Mouse (Mus musculus): ENCODE measurements around the gene Mta1. TPM values are rescaled to one million over a fixed set of nuclear protein-coding genes. Genes with fewer than 3 reads are reported as not detected.

Mta1 gene
- 3.8 and 4.4 TPM in 2 replicates for polyA plus RNA-seq (2015; fragmentation: Nextera tagmentation; extraction: Ambion mirVana)

DNA sequence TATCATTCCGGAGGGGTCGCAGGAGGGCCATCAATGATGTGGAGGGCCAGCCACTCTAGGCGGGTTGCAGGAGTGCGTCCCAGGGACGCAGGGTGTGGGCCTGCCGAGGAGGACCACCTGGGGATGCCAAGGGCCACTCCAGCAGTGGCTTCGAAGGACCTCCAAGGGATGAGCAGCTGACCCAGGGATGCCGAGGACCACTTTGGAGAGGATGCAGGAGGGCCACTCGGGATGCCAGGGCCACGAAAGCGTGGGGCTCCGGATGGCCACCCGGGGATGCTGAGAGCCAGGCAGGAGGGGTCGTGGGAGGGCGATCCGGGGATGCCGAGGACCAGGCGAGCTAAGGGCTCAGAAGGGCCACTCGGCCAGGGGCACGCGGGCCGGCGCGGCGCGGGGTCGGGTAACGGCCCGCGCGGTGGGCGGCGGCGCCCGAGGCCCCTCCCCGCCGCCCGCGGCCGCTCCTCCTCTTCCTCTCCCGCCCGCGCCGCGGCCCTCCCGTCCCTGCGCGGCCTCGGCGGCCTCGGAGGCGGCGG lies at the start of gene Mta1:
Gene Mta1, plus strand, starts transcription at position 530 of the 533 bp plus-strand sequence.
- Histone ChIP-seq H3K4me1 (replicated peaks) (peaks cover 49% of the 10 kb centered on the region), H3K27me3 (peaks cover 21% of the 10 kb centered on the region; the same call in 1 of the 2 replicates), H3K27ac (replicated peaks) (peak within 1 kb of the TSS; percentile 86)

DNA sequence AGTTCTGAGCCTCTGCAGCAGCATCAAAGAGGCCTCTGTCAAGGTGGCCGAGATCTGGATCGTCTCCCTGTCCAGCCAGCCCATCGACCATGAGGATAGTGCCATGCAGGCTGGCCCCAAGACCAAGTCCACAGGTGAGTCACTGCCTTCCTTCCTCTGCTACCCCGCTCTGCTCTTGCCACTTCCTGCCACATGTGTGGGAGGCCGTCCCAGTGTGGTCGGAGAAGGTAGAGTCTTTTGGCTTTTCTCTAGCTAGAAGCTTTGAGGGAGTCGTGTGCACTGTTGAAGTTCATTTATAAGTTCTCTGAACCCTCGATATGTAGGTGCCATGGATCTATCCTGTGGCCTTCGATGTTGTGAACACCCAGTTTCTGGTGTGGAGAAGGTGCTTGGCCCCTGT lies 48.2 kb upstream of the Mta1 start:
- Histone ChIP-seq H3K4me3 (replicated peaks) (no peak overlapping the region), H3K4me2 (no peak overlapping the region), H3K36me3 (replicated peaks) (peaks cover 87% of the 10 kb centered on the region), H3K9ac (no peak overlapping the region), H3K27ac (replicated peaks) (no peak overlapping the region), H3K27me3 (no peaks in the 10 kb centered on the region), H3K4me1 (replicated peaks) (peaks cover 5% of the 10 kb centered on the region; the same call in 1 of the 2 replicates), H3K9me3 (replicated peaks) (no peaks in the 10 kb centered on the region)
- 53% methylated on average over 9 of the region's 9 CpGs for WGBS (ENCODE audit: insufficient replicate concordance)
- ATAC-seq (ENCODE audit: insufficient read depth): no peak

More for the DNA sequence above, at the start of gene Mta1:
- 3% methylated on average over 39 of the region's 53 CpGs for WGBS (ENCODE audit: insufficient replicate concordance)
- H3K9ac ChIP-seq: peak within 1 kb of the TSS; percentile 98
- H3K4me3 ChIP-seq (replicated peaks): peak within 1 kb of the TSS; percentile 92
- H3K9me3 ChIP-seq (replicated peaks): no peaks in the 10 kb centered on the region
- peak within 1 kb of the TSS; percentile 97 for H3K4me2 ChIP-seq
- peak; percentile 64 for ATAC-seq (ENCODE audit: insufficient read depth)
- H3K36me3 ChIP-seq (replicated peaks): no peaks in the 10 kb centered on the region; the same call in 1 of the 2 replicates

DNA sequence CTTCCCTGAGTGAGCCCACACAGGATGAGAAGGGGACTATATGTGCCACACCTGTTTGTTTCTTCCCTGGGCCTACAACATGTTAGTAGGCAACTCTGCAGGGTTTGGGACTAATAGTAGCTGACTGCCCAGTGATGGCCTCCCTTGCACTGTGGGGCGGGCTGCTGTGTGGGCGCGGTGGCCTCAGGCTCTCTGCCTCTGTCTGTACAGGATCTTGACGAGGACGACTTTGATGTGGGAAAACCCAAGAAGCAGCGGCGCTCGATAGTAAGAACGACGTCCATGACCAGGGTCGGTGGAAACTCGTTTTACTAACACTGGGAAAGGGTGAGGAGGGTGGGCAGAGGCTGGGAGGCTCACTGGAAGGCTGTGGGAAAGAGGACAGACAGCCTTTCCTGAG lies 47.4 kb upstream of the Mta1 start:
- no peaks in the 10 kb centered on the region for H3K9me3 ChIP-seq (replicated peaks)
- H3K4me2 ChIP-seq: no peak overlapping the region
- no peaks in the 10 kb centered on the region for H3K27me3 ChIP-seq
- no peaks in the 10 kb centered on the region for H3K4me1 ChIP-seq (replicated peaks)
- no peak overlapping the region for H3K4me3 ChIP-seq (replicated peaks)
- H3K27ac ChIP-seq (replicated peaks): no peak overlapping the region
- ATAC-seq (ENCODE audit: insufficient read depth): no peak
- 89% methylated on average over 12 of the region's 12 CpGs for WGBS (ENCODE audit: insufficient replicate concordance)
- H3K36me3 ChIP-seq (replicated peaks): peaks cover 87% of the 10 kb centered on the region
- H3K9ac ChIP-seq: no peak overlapping the region

DNA sequence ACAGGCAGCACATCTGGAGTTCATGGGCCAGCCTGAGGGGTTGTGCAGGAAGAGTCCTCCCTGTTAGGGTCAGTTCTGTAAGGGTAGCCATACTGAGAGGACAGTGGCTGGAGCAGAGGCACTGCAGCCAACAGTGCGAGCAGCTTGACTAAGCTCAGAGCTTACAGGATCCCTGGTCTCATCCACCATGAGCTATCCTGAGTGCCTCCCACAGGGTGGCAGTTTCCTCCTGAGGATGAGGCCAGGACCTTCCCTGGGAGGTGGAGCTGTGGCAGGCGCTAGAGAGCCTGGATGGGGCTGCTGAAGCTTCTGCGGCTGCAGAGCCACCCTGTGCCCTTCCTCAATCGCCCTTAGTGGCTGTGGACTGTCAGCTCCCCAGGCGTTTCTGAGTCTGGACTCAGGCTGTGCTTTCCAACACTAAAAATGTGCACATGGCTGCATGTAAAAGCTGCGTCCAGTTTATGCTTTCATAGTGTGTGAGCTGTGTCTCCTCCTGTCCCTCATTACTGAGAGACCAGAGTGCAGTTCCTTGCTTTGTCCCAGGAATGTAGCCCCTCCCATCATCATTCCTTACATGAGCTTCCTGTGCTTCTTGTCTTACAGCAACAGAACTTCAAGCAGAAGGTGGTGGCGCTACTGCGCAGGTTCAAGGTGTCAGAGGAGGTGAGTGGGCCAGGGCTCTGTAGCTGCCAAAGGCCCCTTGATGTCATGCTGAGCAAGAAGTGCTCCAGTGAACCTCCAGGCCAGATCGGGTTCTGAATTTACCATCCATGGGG lies 46.3 kb upstream of the Mta1 start:
- Histone ChIP-seq H3K9me3 (replicated peaks) (no peaks in the 10 kb centered on the region), H3K27me3 (no peaks in the 10 kb centered on the region), H3K36me3 (replicated peaks) (peaks cover 80% of the 10 kb centered on the region), H3K9ac (no peak overlapping the region), H3K4me1 (replicated peaks) (no peaks in the 10 kb centered on the region), H3K4me3 (replicated peaks) (no peak overlapping the region), H3K4me2 (no peak overlapping the region), H3K27ac (replicated peaks) (no peak overlapping the region)
- ATAC-seq (ENCODE audit: insufficient read depth): no peak
- WGBS (ENCODE audit: insufficient replicate concordance): 67% methylated on average over 9 of the region's 9 CpGs

DNA sequence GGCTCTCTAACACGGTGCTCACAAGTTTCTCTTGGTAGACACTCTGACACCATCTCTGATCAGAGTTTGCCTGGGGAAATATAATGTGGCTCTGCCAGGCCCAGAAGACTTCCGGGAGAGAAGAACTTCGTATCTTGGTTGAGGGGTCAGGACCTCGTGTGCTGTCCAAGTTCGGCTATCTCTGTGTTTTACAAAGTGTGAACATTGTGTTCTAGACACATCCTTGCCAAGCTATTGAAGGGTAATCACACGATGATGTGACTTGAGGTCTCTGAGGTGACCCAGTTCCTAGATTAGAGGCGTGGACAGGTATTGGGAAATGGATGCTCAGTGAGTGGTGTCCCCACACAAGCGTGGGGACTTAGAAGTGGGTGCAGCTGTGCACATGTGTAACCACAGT lies 42.0 kb upstream of the Mta1 start:
- H3K4me2 ChIP-seq: no peak overlapping the region
- H3K9ac ChIP-seq: no peak overlapping the region
- WGBS (ENCODE audit: insufficient replicate concordance): 76% methylated on average over 8 of the region's 8 CpGs
- no peaks in the 10 kb centered on the region for H3K9me3 ChIP-seq (replicated peaks)
- H3K27ac ChIP-seq (replicated peaks): no peak overlapping the region
- H3K4me1 ChIP-seq (replicated peaks): peaks cover 23% of the 10 kb centered on the region
- no peak for ATAC-seq (ENCODE audit: insufficient read depth)
- H3K36me3 ChIP-seq (replicated peaks): peaks cover 84% of the 10 kb centered on the region
- H3K27me3 ChIP-seq: no peaks in the 10 kb centered on the region
- H3K4me3 ChIP-seq (replicated peaks): no peak overlapping the region

DNA sequence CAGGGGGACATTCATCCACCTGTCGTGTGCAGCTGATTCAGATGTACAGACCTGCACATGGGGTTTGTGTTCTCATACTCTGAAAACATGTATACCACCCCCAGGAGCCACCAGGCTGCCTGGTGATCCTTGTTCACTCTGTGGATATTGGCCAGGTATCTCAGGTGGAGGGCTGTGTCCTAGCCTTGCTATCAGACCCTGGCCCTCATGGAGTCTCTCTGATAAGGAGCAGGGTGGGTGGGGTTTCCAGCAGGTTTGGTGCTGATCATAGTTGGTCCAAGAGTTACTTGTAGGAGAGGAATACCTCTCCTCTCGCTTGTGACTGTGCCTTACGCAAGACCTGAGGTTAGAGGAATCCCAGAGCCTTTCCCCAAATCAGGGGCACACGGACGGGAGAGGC lies 37.9 kb upstream of the Mta1 start:
- 53% methylated on average over 5 of the region's 5 CpGs for WGBS (ENCODE audit: insufficient replicate concordance)
- Histone ChIP-seq H3K27me3 (no peaks in the 10 kb centered on the region), H3K4me3 (replicated peaks) (no peak overlapping the region), H3K27ac (replicated peaks) (peak overlapping the region; percentile 59), H3K9me3 (replicated peaks) (no peaks in the 10 kb centered on the region), H3K36me3 (replicated peaks) (peaks cover 81% of the 10 kb centered on the region), H3K9ac (no peak overlapping the region), H3K4me2 (peak overlapping the region; percentile 50), H3K4me1 (replicated peaks) (peaks cover 31% of the 10 kb centered on the region)
- peak; percentile 81 for ATAC-seq (ENCODE audit: insufficient read depth)

DNA sequence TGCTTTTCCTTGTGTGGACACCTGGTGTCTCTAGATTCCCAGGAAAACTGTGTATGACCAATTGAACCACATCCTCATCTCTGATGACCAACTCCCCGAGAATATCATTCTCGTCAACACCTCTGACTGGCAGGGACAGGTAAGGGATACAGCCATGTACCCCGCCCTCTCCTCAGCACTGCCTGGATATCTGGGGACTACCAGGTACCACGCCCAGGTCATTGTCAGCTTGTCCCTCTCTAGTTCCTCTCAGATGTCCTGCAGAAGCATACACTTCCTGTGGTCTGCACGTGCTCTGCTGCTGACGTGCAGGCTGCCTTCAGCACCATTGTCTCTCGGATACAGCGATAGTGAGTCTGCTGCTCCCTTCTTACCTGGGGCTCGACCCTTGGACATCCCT lies 36.5 kb upstream of the Mta1 start:
- no peak for ATAC-seq (ENCODE audit: insufficient read depth)
- peaks cover 76% of the 10 kb centered on the region for H3K36me3 ChIP-seq (replicated peaks)
- H3K9me3 ChIP-seq (replicated peaks): no peaks in the 10 kb centered on the region
- no peak overlapping the region for H3K4me2 ChIP-seq
- 70% methylated on average over 9 of the region's 9 CpGs for WGBS (ENCODE audit: insufficient replicate concordance)
- peaks cover 31% of the 10 kb centered on the region for H3K4me1 ChIP-seq (replicated peaks)
- H3K9ac ChIP-seq: no peak overlapping the region
- no peaks in the 10 kb centered on the region for H3K27me3 ChIP-seq
- H3K4me3 ChIP-seq (replicated peaks): no peak overlapping the region
- no peak overlapping the region for H3K27ac ChIP-seq (replicated peaks)

DNA sequence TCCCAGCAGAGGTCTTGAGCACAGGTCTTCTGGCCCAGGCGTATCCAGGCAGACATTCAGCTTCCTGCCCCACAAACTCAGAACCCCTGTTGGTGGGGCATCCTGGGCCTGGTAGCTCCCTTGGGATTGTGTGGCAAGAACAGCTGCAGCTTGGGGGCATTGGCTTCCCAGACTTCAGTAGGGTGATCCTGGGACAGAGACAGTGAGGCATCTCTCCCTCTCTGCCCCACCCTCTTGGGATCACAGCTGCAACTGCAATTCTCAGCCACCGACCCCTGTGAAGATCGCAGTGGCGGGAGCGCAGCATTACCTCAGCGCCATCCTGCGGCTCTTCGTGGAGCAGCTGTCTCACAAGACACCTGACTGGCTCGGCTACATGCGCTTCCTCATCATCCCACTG lies 35.9 kb upstream of the Mta1 start:
- H3K9me3 ChIP-seq (replicated peaks): no peaks in the 10 kb centered on the region
- peaks cover 70% of the 10 kb centered on the region for H3K36me3 ChIP-seq (replicated peaks)
- no peaks in the 10 kb centered on the region for H3K27me3 ChIP-seq
- H3K4me1 ChIP-seq (replicated peaks): peaks cover 31% of the 10 kb centered on the region
- no peak overlapping the region for H3K4me3 ChIP-seq (replicated peaks)
- WGBS (ENCODE audit: insufficient replicate concordance): 88% methylated on average over 10 of the region's 10 CpGs
- ATAC-seq (ENCODE audit: insufficient read depth): no peak
- no peak overlapping the region for H3K4me2 ChIP-seq
- no peak overlapping the region for H3K27ac ChIP-seq (replicated peaks)
- no peak overlapping the region for H3K9ac ChIP-seq

DNA sequence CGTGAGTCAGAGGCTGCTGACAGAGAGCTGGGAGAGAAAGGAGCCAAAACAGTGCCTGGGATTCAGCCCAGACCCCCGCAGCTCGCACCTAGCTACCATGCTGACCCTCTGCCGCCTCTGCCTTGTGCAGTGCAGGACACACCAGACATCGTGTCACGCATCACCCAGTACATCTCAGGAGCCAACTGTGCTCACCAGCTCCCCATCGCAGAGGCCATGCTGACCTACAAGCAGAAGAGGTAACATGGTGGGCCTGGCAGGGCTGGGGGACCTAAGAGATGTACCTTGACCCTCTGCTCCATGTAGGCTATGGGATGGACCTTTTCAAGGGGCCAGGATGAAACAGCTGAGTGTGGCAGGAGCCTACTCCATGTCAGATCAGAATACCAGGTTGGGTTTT lies 34.4 kb upstream of the Mta1 start:
- no peak overlapping the region for H3K27ac ChIP-seq (replicated peaks)
- no peak overlapping the region for H3K4me2 ChIP-seq
- H3K4me1 ChIP-seq (replicated peaks): peaks cover 31% of the 10 kb centered on the region
- no peaks in the 10 kb centered on the region for H3K27me3 ChIP-seq
- no peak overlapping the region for H3K4me3 ChIP-seq (replicated peaks)
- WGBS (ENCODE audit: insufficient replicate concordance): 90% methylated on average over 7 of the region's 7 CpGs
- H3K9me3 ChIP-seq (replicated peaks): no peaks in the 10 kb centered on the region
- no peak overlapping the region for H3K9ac ChIP-seq
- no peak for ATAC-seq (ENCODE audit: insufficient read depth)
- H3K36me3 ChIP-seq (replicated peaks): peaks cover 56% of the 10 kb centered on the region

DNA sequence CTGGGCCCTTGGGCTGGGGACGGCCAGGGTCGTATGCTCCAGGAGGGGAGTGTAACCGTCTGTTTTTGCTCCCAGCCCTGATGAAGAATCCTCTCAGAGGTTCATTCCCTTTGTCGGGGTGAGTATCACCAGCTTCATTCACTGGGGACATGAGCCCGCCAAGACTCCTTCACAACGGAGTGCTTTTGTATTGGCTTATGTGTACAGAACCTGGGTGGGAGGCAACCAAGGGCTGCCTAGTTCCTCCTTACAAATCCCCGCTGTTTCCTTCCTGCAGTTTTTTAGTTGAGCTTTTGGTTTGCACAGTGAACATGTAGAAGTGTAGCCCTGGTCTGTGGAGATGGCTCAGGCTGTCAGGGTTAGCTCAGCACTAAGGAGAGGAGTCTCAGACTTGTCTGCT lies 30.1 kb upstream of the Mta1 start:
- Histone ChIP-seq H3K36me3 (replicated peaks) (peaks cover 43% of the 10 kb centered on the region), H3K27me3 (no peaks in the 10 kb centered on the region), H3K27ac (replicated peaks) (no peak overlapping the region), H3K9me3 (replicated peaks) (no peaks in the 10 kb centered on the region), H3K4me3 (replicated peaks) (no peak overlapping the region), H3K9ac (no peak overlapping the region), H3K4me2 (no peak overlapping the region), H3K4me1 (replicated peaks) (peaks cover 4% of the 10 kb centered on the region; the same call in 1 of the 2 replicates)
- 63% methylated on average over 7 of the region's 7 CpGs for WGBS (ENCODE audit: insufficient replicate concordance)
- ATAC-seq (ENCODE audit: insufficient read depth): no peak

DNA sequence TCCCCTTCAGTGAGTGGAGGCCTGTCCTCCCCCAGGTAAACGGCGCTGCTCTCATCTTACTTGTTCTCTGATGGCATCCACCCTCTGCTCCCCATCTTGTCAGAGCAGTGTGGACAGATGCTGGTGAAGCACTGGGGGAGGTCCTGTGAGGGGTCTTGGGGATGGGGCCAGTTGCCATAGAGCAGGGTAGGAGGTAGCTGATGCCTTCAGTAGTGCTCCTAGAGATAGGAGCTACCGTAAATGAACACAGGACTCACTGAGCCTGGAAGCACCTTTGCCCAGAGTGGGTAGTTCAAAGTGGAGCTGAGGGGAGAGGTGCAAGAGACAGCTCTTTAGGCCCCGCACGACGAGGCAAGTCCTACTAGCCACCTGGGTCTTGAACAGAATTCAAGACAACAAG lies 28.7 kb upstream of the Mta1 start:
- ATAC-seq (ENCODE audit: insufficient read depth): no peak

More for the DNA sequence above, 28.7 kb upstream of the Mta1 start:
- H3K4me3 ChIP-seq (replicated peaks): no peak overlapping the region
- peaks cover 29% of the 10 kb centered on the region for H3K36me3 ChIP-seq (replicated peaks)
- no peaks in the 10 kb centered on the region for H3K27me3 ChIP-seq
- no peak overlapping the region for H3K4me2 ChIP-seq
- H3K9me3 ChIP-seq (replicated peaks): no peaks in the 10 kb centered on the region
- H3K4me1 ChIP-seq (replicated peaks): peaks cover 18% of the 10 kb centered on the region
- WGBS (ENCODE audit: insufficient replicate concordance): 89% methylated on average over 6 of the region's 6 CpGs
- no peak overlapping the region for H3K9ac ChIP-seq
- H3K27ac ChIP-seq (replicated peaks): no peak overlapping the region

All from liver, embryonic 15.5 days (tissue).